Mouse (Mus musculus): ENCODE measurements around the gene Fam135a. TPM values are rescaled to one million over a fixed set of nuclear protein-coding genes. Genes with fewer than 3 reads are reported as not detected.

The Fam135a gene
- polyA plus RNA-seq, 1 experiment from 2014 or later = 37.5 TPM

- no peak overlapping the region for H3K4me2 ChIP-seq (replicated peaks; ENCODE audit: low read depth, low read length)
- 85% methylated on average over 9 of the region's 9 CpGs for WGBS
- H3K4me3 ChIP-seq (ENCODE audit: low read depth, low read length) = no peak overlapping the region
- H3K27ac ChIP-seq (ENCODE audit: low read length) = no peak overlapping the region
- H3K4me1 ChIP-seq (ENCODE audit: control insufficient read depth, insufficient read depth, low read length) = no peaks in the 10 kb centered on the region
- no peaks in the 10 kb centered on the region for H3K36me3 ChIP-seq (ENCODE audit: control insufficient read depth, insufficient read depth, low read length)
- H3K9me3 ChIP-seq (ENCODE audit: control insufficient read depth, low read depth, low read length) = no peaks in the 10 kb centered on the region
- no peak for ATAC-seq (ENCODE audit: insufficient number of reproducible peaks, insufficient read depth, low FRiP score, low read depth)
- no peak overlapping the region for H3K9ac ChIP-seq (replicated peaks; ENCODE audit: low read depth, low read length)
- H3K27me3 ChIP-seq (ENCODE audit: control insufficient read depth, insufficient read depth, low read length) = no peaks in the 10 kb centered on the region
Observed at GRCm38 (mm10) chr1:23968027-23968725, 132.0 kb downstream of the Fam135a start.

DNA sequence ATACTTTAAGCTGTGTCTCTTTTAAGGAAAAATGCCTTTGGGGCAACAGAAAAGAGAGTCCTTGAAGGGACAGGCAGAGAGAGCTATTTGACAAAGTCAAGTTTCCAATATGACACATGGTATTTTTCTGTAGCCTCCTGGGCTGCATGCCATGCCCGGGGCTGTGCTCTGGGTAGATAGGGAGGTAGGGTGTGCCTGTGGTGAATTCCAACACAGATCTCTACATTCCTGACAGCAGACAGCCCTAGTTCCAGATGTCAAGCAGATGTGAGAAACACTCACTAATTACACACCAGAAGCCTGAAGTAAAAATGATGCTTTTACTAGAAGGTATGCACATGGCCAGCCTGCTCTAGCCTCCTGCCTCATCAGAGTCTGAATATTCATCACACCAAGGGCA is 133.9 kb downstream of the Fam135a start:
- no peak overlapping the region for H3K9ac ChIP-seq (replicated peaks; ENCODE audit: low read depth, low read length)
- no peaks in the 10 kb centered on the region for H3K9me3 ChIP-seq (ENCODE audit: control insufficient read depth, low read depth, low read length)
- H3K4me3 ChIP-seq (ENCODE audit: low read depth, low read length) = no peak overlapping the region
- WGBS = 60% methylated on average over 1 of the region's 1 CpGs
- H3K27ac ChIP-seq (ENCODE audit: low read length) = no peak overlapping the region
- H3K27me3 ChIP-seq (ENCODE audit: control insufficient read depth, insufficient read depth, low read length) = no peaks in the 10 kb centered on the region
- no peak overlapping the region for H3K4me2 ChIP-seq (replicated peaks; ENCODE audit: low read depth, low read length)
- ATAC-seq (ENCODE audit: insufficient number of reproducible peaks, insufficient read depth, low FRiP score, low read depth) = no peak
- no peaks in the 10 kb centered on the region for H3K36me3 ChIP-seq (ENCODE audit: control insufficient read depth, insufficient read depth, low read length)
- H3K4me1 ChIP-seq (ENCODE audit: control insufficient read depth, insufficient read depth, low read length) = no peaks in the 10 kb centered on the region

Other genes with a start within 250 kb of the Fam135a start
- gene Smap1, start 178.0 kb downstream of the Fam135a start, polyA plus RNA-seq (2014; fragmentation: Nextera tagmentation; extraction: Ambion mirVana) = 35.4 and 41.4 TPM in 2 replicates
- 83.7 and 97.9 TPM in 2 replicates for gene Sdhaf4, start 94.7 kb downstream of the Fam135a start, polyA plus RNA-seq (2014; fragmentation: Nextera tagmentation; extraction: Ambion mirVana)
- 2.1 and 3.2 TPM in 2 replicates for gene Col9a1, start 77.3 kb upstream of the Fam135a start, polyA plus RNA-seq (2014; fragmentation: Nextera tagmentation; extraction: Ambion mirVana)

Data from stomach, embryonic 14.5 days (tissue).